Mouse (Mus musculus): ENCODE measurements around the gene D630003M21Rik. TPM values are rescaled to one million over a fixed set of nuclear protein-coding genes. Genes with fewer than 3 reads are reported as not detected.

D630003M21Rik gene
- total RNA-seq, 2 experiments from 2014 or later, result 3.5 to 3.7 TPM

DNA sequence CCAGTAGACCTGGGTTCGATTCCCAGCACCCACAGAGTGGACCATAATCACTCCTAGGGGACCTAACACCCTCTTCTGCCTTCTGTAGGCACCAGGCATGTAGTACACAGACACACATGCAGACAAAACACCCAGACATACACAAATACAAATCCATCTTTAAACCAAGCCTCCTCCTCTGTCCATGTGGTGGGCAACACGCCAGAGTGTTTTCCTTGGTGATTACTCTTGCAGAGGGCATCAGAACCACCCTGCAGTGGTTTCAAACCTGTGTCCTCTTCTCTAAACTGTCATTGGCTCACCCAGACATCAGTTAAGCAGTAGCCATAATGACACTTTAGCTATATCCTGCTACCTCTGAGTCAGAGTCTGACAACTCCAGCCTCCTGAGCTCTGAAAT lies 58.6 kb downstream of the D630003M21Rik start:
- intact Hi-C loops (cut with DNase I), result no loop called here
- no peak overlapping the region for H3K27ac ChIP-seq
- no peak for TF ChIP-seq CTCF (IDR thresholded peaks at IDR 0.05)
- DNase-seq (ENCODE audit: extremely low spot score in 1 of 2, low spot score in 2 of 2), result no peak
- no peak overlapping the region for H3K4me3 ChIP-seq

DNA sequence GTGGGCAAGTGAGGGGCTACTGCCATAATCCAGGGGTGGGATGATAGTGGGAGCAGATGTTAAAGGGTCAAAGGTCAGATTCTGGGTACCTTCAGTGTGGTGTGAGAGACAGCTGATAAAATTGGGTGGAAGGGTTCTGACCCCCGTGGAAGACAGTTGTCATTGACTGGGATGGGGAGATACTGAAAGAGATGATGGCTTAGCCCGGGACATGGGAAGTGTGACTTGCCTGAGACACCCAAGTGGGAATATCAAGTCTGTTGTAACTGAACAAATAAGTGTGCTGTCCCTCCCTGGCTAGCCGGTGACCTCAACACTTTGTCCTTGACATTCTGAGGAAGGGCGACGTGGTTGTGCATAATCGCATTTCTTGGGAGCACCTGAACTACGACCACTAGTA lies 59.3 kb downstream of the D630003M21Rik start:
- no peak for TF ChIP-seq CTCF (IDR thresholded peaks at IDR 0.05)
- intact Hi-C loops (cut with DNase I), result no loop called here
- no peak for DNase-seq (ENCODE audit: extremely low spot score in 1 of 2, low spot score in 2 of 2)
- no peak overlapping the region for H3K27ac ChIP-seq
- H3K4me3 ChIP-seq, result no peak overlapping the region

DNA sequence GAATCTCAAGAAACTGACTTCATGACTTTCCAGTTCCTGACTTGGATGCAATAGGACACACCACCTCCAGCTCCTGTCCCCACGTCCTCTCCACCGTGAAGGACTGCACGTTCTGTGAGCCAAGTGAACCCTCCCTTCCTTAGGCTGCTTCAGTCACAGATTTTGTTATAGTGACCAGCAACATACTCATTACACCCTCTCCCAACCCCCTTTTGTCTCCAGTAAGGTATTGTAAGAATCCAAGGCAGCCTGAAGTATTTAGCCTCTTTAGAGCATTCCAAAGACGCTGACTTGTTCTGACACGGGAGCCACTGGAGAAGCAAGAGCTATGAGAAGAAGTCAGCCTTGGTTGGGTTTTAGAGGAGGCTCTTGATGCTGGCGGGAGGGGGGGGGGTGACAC lies 59.7 kb downstream of the D630003M21Rik start:
- no peak for DNase-seq (ENCODE audit: extremely low spot score in 1 of 2, low spot score in 2 of 2)
- no peak for TF ChIP-seq CTCF (IDR thresholded peaks at IDR 0.05)
- Histone ChIP-seq H3K27ac (no peak overlapping the region), H3K4me3 (no peak overlapping the region)
- intact Hi-C loops (cut with DNase I), result no loop called here

DNA sequence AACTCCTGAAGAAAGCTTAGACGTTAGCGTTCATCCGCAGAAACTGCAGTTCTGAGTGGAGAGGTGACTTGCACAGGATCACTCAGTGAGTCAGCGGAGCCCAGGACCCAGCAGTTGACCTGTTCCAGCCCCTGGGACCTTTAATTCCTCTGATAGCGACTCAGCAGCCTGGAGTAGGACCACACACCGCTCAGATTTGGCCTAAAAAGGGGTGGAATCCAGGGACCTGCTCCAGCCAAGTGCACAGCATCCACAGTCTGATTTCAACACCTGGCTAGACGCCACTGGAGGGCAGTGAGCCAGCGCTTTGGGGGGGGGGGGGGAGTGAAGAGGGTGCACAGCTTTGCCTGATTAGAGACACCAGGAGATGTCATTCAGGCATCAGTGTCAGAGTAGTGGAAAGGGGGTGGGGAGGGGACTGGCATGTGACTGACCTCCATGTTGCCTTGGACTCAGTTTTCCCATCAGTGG lies 60.2 kb downstream of the D630003M21Rik start:
- intact Hi-C loops (cut with DNase I), result no loop called here
- H3K4me3 ChIP-seq, result no peak overlapping the region
- no peak for DNase-seq (ENCODE audit: extremely low spot score in 1 of 2, low spot score in 2 of 2)
- no peak overlapping the region for H3K27ac ChIP-seq
- TF ChIP-seq CTCF (IDR thresholded peaks at IDR 0.05), result no peak

DNA sequence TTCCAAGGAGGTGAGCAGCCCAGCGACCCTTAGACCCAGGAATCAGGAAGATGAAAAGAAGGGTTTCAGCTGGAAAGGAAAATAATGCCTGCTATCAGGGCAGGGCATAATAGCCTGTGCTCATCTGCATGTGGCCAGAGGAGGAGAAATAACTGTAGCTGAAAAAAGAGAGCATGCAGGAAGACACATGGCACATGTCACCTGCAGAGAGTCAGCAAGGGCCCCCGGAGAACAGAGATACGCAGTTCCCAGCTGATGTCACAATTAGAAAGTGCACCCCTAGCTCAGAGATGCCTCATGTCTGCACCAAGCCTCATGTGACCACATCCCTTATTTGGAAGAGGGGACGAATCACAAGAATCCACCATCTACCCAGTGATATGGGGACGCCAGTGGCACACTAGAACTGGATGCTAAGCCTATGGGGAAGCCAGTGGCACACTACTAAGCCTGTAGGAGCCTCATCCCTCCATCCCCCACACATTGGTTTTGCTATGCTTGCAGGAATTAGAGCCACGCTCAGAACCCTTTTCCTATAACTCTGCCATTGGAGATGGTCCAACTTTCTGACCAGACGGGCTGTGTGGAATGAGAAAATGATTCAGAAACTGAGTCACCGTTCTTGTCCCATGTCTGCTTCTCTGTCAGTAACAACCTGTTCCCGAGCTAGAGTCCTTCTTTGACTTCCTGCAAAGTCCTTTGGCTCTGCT lies 61.4 kb downstream of the D630003M21Rik start:
- H3K27ac ChIP-seq, result no peak overlapping the region
- intact Hi-C loops (cut with DNase I), result no loop called here
- no peak for TF ChIP-seq CTCF (IDR thresholded peaks at IDR 0.05)
- no peak overlapping the region for H3K4me3 ChIP-seq
- no peak for DNase-seq (ENCODE audit: extremely low spot score in 1 of 2, low spot score in 2 of 2)

DNA sequence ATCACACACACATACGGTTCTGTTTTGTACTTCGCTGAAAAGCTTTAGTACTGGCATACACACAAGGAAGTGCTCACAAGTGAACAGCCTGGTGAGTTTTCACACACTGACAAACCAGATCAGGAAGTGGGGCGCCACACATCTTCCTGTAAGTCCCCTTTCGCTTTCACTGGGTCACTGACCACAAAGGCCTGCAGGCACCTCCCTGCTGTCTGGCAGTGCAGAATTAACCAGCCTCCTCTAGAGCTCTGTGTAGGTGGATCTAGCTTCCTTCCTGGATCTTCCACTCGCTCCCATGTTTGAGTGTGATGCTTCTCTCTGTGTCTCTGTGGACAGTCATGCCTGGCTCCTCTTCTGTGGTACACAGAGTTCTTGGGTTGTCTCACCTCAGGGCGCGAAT lies 62.4 kb downstream of the D630003M21Rik start:
- H3K27ac ChIP-seq, result no peak overlapping the region
- no peak overlapping the region for H3K4me3 ChIP-seq
- intact Hi-C loops (cut with DNase I), result no loop called here
- no peak for DNase-seq (ENCODE audit: extremely low spot score in 1 of 2, low spot score in 2 of 2)
- TF ChIP-seq CTCF (IDR thresholded peaks at IDR 0.05), result no peak

DNA sequence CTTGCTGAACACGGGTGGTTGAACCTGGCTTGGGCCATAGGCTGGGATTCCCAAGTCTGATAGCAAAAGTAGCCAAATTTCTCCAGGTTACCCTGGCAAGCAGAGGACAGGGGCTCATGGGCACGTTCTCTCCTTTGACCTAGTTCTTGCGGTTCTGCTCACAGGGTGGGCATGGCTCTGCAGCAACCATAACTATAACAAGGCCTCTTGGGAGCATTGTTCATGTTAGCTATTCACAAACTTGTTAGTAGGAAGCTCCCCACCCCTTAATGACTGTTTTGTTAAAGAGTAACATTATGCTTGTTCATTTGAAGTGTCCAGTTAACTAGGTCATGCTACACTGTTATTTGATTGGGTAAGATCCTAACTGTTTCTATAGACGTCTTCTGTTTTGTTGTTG lies 63.2 kb downstream of the D630003M21Rik start:
- intact Hi-C loops (cut with DNase I), result no loop called here
- no peak for TF ChIP-seq CTCF (IDR thresholded peaks at IDR 0.05)
- DNase-seq (ENCODE audit: extremely low spot score in 1 of 2, low spot score in 2 of 2), result no peak
- H3K4me3 ChIP-seq, result no peak overlapping the region
- no peak overlapping the region for H3K27ac ChIP-seq

DNA sequence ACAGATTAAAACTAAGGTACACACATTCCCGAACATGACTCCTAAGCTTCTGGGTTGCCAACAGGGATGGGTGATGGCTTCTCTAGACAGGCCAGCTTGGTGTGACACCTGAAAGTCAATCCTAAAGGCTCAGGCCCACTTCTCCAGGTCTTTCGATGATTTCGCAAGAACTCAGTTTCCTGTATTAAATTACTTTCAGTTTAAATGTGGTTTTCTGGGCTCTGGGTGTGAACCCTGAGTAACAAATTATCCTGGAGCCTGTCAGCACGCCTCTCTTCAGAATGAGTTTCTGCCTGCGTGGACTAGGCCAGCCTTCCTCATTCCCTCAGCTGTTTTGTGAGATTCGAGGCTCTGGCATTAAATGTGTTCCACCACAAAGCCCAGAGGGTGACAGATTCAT lies 66.0 kb downstream of the D630003M21Rik start:
- no peak for TF ChIP-seq CTCF (IDR thresholded peaks at IDR 0.05)
- Histone ChIP-seq H3K27ac (no peak overlapping the region), H3K4me3 (no peak overlapping the region)
- DNase-seq (ENCODE audit: extremely low spot score in 1 of 2, low spot score in 2 of 2), result no peak
- intact Hi-C loops (cut with DNase I), result no loop called here

DNA sequence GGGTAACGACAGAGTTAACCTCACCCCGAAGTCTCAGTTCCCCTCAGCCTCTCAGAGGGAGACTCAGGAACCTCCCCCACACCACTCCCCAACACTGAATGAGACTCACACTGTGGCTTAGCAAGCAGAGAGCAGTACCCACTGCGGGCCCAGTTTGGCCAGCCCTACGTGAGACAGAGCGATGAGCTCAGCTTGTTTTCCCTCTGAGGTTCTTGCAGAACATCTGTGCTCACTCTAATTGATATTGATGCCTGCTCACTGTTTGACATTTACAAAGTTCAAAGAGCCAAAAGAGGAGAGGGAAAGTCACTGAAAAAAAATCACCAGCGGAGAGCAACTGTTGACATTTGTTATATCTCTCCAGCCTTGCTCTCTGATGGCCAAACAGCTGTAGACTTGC lies 67.3 kb downstream of the D630003M21Rik start:
- TF ChIP-seq CTCF (IDR thresholded peaks at IDR 0.05), result no peak

DNA sequence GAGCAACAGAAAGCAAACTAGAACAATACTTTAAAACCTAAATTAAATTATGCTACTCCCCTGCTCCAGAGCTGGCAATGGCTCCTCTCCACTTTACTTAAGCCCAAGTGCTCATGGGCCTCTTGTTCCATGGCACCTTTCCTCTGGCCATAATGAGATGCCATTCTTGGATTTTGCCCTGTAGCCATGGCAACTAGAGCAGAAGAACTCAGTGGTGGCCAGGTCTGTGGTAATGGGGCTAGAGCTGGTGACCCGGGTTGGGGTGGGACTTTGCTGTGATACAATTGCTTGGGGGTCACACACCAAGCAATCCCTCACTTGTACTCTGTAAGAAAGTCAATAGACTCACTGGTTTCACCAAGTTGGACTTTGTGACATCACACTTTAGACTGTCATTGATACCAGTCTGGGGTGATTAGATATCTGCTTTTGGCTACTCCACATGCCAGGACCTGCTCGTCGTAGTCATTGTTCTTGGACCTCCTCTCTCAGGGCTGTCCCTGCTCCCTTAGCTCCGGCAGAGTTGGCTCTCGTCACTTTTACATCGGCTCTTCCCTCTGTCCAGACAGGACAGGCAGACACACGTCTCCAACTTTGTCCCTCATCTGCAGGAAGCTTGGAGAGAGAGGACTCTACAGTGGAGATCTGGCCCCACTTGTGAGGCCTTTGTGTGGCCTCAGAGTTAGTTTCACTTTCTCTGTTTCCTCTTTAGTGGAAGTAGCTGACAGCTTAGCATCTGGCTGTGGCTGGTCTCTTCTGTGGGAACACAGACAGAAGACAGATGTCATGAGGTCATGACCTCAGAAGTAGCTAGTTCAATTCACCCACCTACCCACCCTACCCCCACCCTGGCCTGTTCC lies 69.4 kb downstream of the D630003M21Rik start:
- intact Hi-C loops (cut with DNase I), result no loop called here
- H3K4me3 ChIP-seq, result no peak overlapping the region
- TF ChIP-seq CTCF (IDR thresholded peaks at IDR 0.05), result no peak
- no peak for DNase-seq (ENCODE audit: extremely low spot score in 1 of 2, low spot score in 2 of 2)
- H3K27ac ChIP-seq, result no peak overlapping the region

More for the DNA sequence above, 67.3 kb downstream of the D630003M21Rik start:
- DNase-seq (ENCODE audit: extremely low spot score in 1 of 2, low spot score in 2 of 2), result no peak
- Histone ChIP-seq H3K27ac (no peak overlapping the region), H3K4me3 (no peak overlapping the region)
- intact Hi-C loops (cut with DNase I), result no loop called here

DNA sequence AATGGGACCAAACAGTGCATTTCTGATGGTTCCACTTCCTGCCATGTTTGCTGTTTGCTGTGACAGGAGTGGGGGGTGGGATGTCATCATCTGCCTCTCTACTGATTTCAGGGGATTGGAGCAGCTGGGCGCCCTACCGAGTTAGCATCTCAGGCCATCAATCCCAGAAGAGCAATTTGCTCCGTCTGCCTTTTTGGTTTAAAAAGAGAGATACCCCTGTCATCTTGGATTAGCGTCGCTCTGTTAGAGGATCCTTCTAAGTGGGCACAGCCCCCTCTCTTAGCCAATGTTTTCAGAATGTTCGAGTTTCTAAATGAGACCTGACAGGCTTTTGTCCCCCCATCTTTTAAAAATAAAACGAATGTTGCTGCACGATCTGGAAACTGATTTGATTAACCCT lies 71.4 kb downstream of the D630003M21Rik start:
- no peak overlapping the region for H3K27ac ChIP-seq
- no peak overlapping the region for H3K4me3 ChIP-seq
- intact Hi-C loops (cut with DNase I), result no loop called here
- TF ChIP-seq CTCF (IDR thresholded peaks at IDR 0.05), result no peak
- DNase-seq (ENCODE audit: extremely low spot score in 1 of 2, low spot score in 2 of 2), result no peak

DNA sequence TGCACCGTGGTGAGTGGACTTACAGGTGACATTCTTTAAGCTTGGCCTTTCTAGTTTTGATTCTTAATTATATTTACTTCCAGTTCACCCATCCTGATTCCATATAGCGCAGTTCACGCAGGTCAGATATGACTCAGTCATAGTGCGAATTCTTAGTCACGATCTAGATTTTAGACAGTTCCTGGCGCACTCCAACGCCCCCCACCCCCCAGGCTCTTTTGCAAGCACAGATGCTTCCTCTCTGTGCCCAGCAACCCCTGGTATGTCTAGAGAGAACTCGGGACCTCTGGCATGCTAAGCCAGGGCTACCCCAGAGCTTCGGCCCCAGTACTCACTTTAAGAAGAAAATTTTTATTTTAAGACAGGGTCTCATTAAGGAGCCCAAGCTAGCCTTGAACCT lies 72.5 kb downstream of the D630003M21Rik start:
- intact Hi-C loops (cut with DNase I), result no loop called here
- Histone ChIP-seq H3K4me3 (no peak overlapping the region), H3K27ac (no peak overlapping the region)
- DNase-seq (ENCODE audit: extremely low spot score in 1 of 2, low spot score in 2 of 2), result no peak
- no peak for TF ChIP-seq CTCF (IDR thresholded peaks at IDR 0.05)

Data from left cerebral cortex, adult 2 months (tissue).